Mouse (Mus musculus): ENCODE data around the gene Kbtbd7.
A peak's percentile ranks its signal among the peaks of the same experiment; 100 is the strongest.

- TF ChIP-seq CTCF (IDR thresholded peaks at IDR 0.05; ENCODE audit: low read depth), result peak; percentile 47
- 0 out of 2 replicates have a peak, but pooled peaks have one; percentile 57 for TF ChIP-seq EP300 (IDR thresholded peaks at IDR 0.05; ENCODE audit: low read depth)
Measured at GRCm38 (mm10) chr14:79390265-79390926, 35.9 kb upstream of the Kbtbd7 start, which contains the start of gene Naa16.

All from heart, postnatal 0 days (tissue).